Mouse (Mus musculus) bone marrow macrophage, adult 2 months (primary cell): ENCODE data around the gene Gm3460. TPM values are rescaled to one million over a fixed set of nuclear protein-coding genes. Genes with fewer than 3 reads are reported as not detected.
"Not testable (repeated sequence)": the region's sequence is repeated elsewhere in the genome, so short reads cannot be mapped to it uniquely, and the experiment has no call there.

Experiments
- H3K27ac ChIP-seq: 2 replicates; pipeline ENCODE4 v1.5.1; 2012; ENCODE audit warnings: low read depth, low read length; ENCODE audit not compliant: insufficient read depth
- H3K4me1 ChIP-seq: 2 replicates; pipeline ENCODE4 v1.6.1; 2012; ENCODE audit warnings: low read length; ENCODE audit not compliant: control insufficient read depth, insufficient read depth
- H3K4me3 ChIP-seq: 2 replicates; pipeline ENCODE4 v1.5.1; 2012; ENCODE audit warnings: mild to moderate bottlenecking, low read length, moderate library complexity; ENCODE audit not compliant: insufficient read depth
- polyA plus RNA-seq: library from polyadenylated mRNA; stranded (reverse); fragments of >200 nt; gene quantifications from 2 replicates; pipeline ENCODE4 v1.2.4, GENCODE M21; 2012; ENCODE audit not compliant: missing spikeins, insufficient read depth, insufficient read length

Gene Gm3460
- not detected in 2 replicates for polyA plus RNA-seq

- not testable (repeated sequence) for H3K4me1 ChIP-seq, H3K27ac ChIP-seq, H3K4me3 ChIP-seq
These were observed at the start of gene Gm3460 for GRCm38 (mm10) chr14:6622318-6622717. Gm3460 (minus strand) TSS chr14:6622418.

DNA sequence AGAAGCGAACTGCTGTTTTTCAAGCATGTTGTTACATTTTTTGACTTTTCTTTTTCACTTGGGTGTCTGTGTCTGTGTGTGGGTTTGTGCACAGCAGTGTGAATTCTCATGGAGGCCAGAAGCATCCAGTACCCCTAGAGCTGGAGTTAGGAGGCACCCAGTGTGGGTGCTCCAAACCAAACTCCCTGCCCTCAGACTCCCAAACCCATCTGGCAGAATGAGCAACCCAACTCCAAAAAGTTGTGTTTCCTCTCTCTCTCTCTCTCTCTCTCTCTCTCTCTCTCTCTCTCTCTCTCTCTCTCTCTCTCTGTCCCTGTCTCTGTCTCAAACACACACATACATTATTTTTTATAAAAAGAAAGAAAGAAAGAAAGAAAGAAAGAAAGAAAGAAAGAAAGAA is 15.8 kb downstream of the Gm3460 start:
- not testable (repeated sequence) for H3K27ac ChIP-seq, H3K4me1 ChIP-seq, H3K4me3 ChIP-seq

GRCm38 (mm10) chr14:6605004-6605403 is 17.2 kb downstream of the Gm3460 start:
- not testable (repeated sequence) for H3K27ac ChIP-seq, H3K4me3 ChIP-seq, H3K4me1 ChIP-seq

DNA sequence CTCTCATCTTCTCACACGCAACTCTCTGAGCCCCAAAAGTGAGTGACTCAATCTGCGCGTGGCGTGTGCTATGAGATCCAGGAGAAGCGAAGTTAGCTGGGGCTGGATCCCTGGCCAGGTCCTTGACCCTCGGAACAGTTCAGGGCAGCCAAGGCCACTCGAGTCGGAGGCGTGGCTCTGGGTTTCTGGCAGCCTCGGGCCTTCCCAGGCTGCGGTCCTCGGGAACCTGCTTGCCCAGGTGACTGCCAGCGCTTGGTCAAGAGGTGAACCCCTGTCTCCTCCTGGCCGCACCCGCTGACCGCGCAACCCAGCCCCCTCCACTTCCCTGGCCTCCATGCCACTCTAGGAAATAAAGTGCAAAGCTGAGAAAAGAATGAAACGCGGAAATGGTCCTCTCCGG is 17.7 kb downstream of the Gm3460 start:
- not testable (repeated sequence) for H3K4me1 ChIP-seq, H3K4me3 ChIP-seq, H3K27ac ChIP-seq

GRCm38 (mm10) chr14:6590513-6590912 is 31.7 kb downstream of the Gm3460 start, which contains the start of gene Gm3629:
Gm3629 (minus strand) TSS chr14:6590613.
- not testable (repeated sequence) for H3K4me3 ChIP-seq, H3K4me1 ChIP-seq, H3K27ac ChIP-seq

Other genes starting within 250 kb of the Gm3460 start
- gene Gm16440, start 232.1 kb downstream of the Gm3460 start, polyA plus RNA-seq: not detected in 2 replicates
- not detected in 2 replicates for gene Gm3591, start 209.9 kb downstream of the Gm3460 start, polyA plus RNA-seq
- not detected in 2 replicates for gene Gm3594, start 177.8 kb downstream of the Gm3460 start, polyA plus RNA-seq
- not detected in 2 replicates for gene Gm8356, start 85.1 kb downstream of the Gm3460 start, polyA plus RNA-seq
- gene Gm3629, start 31.8 kb downstream of the Gm3460 start, polyA plus RNA-seq: not detected in 2 replicates
- not detected in 2 replicates for gene Gm10251, start 61.8 kb upstream of the Gm3460 start, polyA plus RNA-seq
- not detected in 2 replicates for gene Gm8050, start 97.8 kb upstream of the Gm3460 start, polyA plus RNA-seq
- not detected in 2 replicates for gene Gm3636, start 119.9 kb upstream of the Gm3460 start, polyA plus RNA-seq
- not detected in 2 replicates for gene Gm8362, start 152.0 kb upstream of the Gm3460 start, polyA plus RNA-seq
- not detected in 2 replicates for gene Gm3642, start 217.9 kb upstream of the Gm3460 start, polyA plus RNA-seq